Mouse (Mus musculus): ENCODE results near the gene Med31.
"Not testable (repeated sequence)": the region's sequence is repeated elsewhere in the genome, so short reads cannot be mapped to it uniquely, and the experiment has no call there.

The Med31 gene

GRCm38 (mm10) chr11:72196506-72196905 is 18.9 kb downstream of the Med31 start:
- no peak for DNase-seq

- DNase-seq: no peak
Measured at GRCm38 (mm10) chr11:72194259-72194658, 21.1 kb downstream of the Med31 start.

- DNase-seq: no peak
Measured at GRCm38 (mm10) chr11:72190857-72191256, 24.5 kb downstream of the Med31 start.

GRCm38 (mm10) chr11:72184252-72184651 is 31.1 kb downstream of the Med31 start:
- DNase-seq: no peak

- no peak for DNase-seq
Measured at GRCm38 (mm10) chr11:72181136-72181535, 34.3 kb downstream of the Med31 start.

- no peak for DNase-seq
Measured at GRCm38 (mm10) chr11:72180556-72180955, 34.8 kb downstream of the Med31 start.

GRCm38 (mm10) chr11:72176553-72176952 is 38.8 kb downstream of the Med31 start:
- no peak for DNase-seq

GRCm38 (mm10) chr11:72175966-72176365 is 39.4 kb downstream of the Med31 start:
- DNase-seq: no peak

- no peak for DNase-seq
Measured at GRCm38 (mm10) chr11:72174721-72175120, 40.7 kb downstream of the Med31 start.

- no peak for DNase-seq
Measured at GRCm38 (mm10) chr11:72173506-72173905, 41.9 kb downstream of the Med31 start.

- DNase-seq: not testable (repeated sequence)
Measured at GRCm38 (mm10) chr11:72171906-72172305, 43.5 kb downstream of the Med31 start.

GRCm38 (mm10) chr11:72169871-72170270 is 45.5 kb downstream of the Med31 start:
- no peak for DNase-seq

- DNase-seq: no peak
Measured at GRCm38 (mm10) chr11:72163198-72163597, 52.2 kb downstream of the Med31 start.
